Mouse (Mus musculus): Measurements from ENCODE around the gene 1700123O20Rik. TPM values are rescaled to one million over a fixed set of nuclear protein-coding genes. Genes with fewer than 3 reads are reported as not detected.

The 1700123O20Rik gene
- polyA plus RNA-seq, 1 experiment from 2014 or later = 23.7 TPM

GRCm38 (mm10) chr14:54696752-54697151 lies 10.7 kb downstream of the 1700123O20Rik start:
- Histone ChIP-seq H3K4me3 (ENCODE audit: inconsistent target) (no peak overlapping the region), H3K79me2 (ENCODE audit: inconsistent target) (no peaks in the 10 kb centered on the region), H3K36me3 (ENCODE audit: inconsistent target) (no peaks in the 10 kb centered on the region), H3K27ac (no peak overlapping the region)
- 94% methylated on average over 4 of the region's 4 CpGs for WGBS (ENCODE audit: missing documents)

- Histone ChIP-seq H3K36me3 (ENCODE audit: inconsistent target) (no peaks in the 10 kb centered on the region), H3K27ac (no peak within 1 kb of the TSS), H3K4me3 (ENCODE audit: inconsistent target) (no peak within 1 kb of the TSS), H3K79me2 (ENCODE audit: inconsistent target) (no peaks in the 10 kb centered on the region)
- 100% methylated on average over 3 of the region's 4 CpGs for WGBS (ENCODE audit: missing documents)
Measured at GRCm38 (mm10) chr14:54698733-54699132, 12.7 kb downstream of the 1700123O20Rik start, which contains the start of gene Gm29776. Gene Gm29776, minus strand, starts transcription at chr14:54698833.

GRCm38 (mm10) chr14:54699586-54699985 lies 13.6 kb downstream of the 1700123O20Rik start:
- 91% methylated on average over 3 of the region's 3 CpGs for WGBS (ENCODE audit: missing documents)
- H3K36me3 ChIP-seq (ENCODE audit: inconsistent target) = no peaks in the 10 kb centered on the region
- H3K27ac ChIP-seq = no peak overlapping the region
- H3K4me3 ChIP-seq (ENCODE audit: inconsistent target) = no peak overlapping the region
- H3K79me2 ChIP-seq (ENCODE audit: inconsistent target) = no peaks in the 10 kb centered on the region

- WGBS (ENCODE audit: missing documents) = 21% methylated on average over 6 of the region's 6 CpGs
- Histone ChIP-seq H3K36me3 (ENCODE audit: inconsistent target) (no peaks in the 10 kb centered on the region), H3K4me3 (ENCODE audit: inconsistent target) (no peak overlapping the region), H3K27ac (no peak overlapping the region), H3K79me2 (ENCODE audit: inconsistent target) (no peaks in the 10 kb centered on the region)
Measured at GRCm38 (mm10) chr14:54701298-54701697, 15.3 kb downstream of the 1700123O20Rik start.

GRCm38 (mm10) chr14:54703207-54703606 lies 17.2 kb downstream of the 1700123O20Rik start:
- H3K4me3 ChIP-seq (ENCODE audit: inconsistent target) = no peak overlapping the region
- 57% methylated on average over 10 of the region's 10 CpGs for WGBS (ENCODE audit: missing documents)

GRCm38 (mm10) chr14:54705844-54706243 lies 19.8 kb downstream of the 1700123O20Rik start:
- Histone ChIP-seq H3K4me3 (ENCODE audit: inconsistent target) (no peak overlapping the region), H3K36me3 (ENCODE audit: inconsistent target) (no peaks in the 10 kb centered on the region), H3K79me2 (ENCODE audit: inconsistent target) (no peaks in the 10 kb centered on the region), H3K27ac (no peak overlapping the region)
- 15% methylated on average over 5 of the region's 5 CpGs for WGBS (ENCODE audit: missing documents)

More at GRCm38 (mm10) chr14:54703207-54703606, 17.2 kb downstream of the 1700123O20Rik start:
- H3K36me3 ChIP-seq (ENCODE audit: inconsistent target) = no peaks in the 10 kb centered on the region
- no peak overlapping the region for H3K27ac ChIP-seq
- no peaks in the 10 kb centered on the region for H3K79me2 ChIP-seq (ENCODE audit: inconsistent target)

- H3K79me2 ChIP-seq (ENCODE audit: inconsistent target) = no peaks in the 10 kb centered on the region
- no peaks in the 10 kb centered on the region for H3K36me3 ChIP-seq (ENCODE audit: inconsistent target)
- no peak overlapping the region for H3K27ac ChIP-seq
- no peak overlapping the region for H3K4me3 ChIP-seq (ENCODE audit: inconsistent target)
- WGBS (ENCODE audit: missing documents) = 67% methylated on average over 15 of the region's 17 CpGs
Measured at GRCm38 (mm10) chr14:54706589-54707320, 20.7 kb downstream of the 1700123O20Rik start.

- no peaks in the 10 kb centered on the region for H3K36me3 ChIP-seq (ENCODE audit: inconsistent target)
- no peak overlapping the region for H3K4me3 ChIP-seq (ENCODE audit: inconsistent target)
- no peak overlapping the region for H3K27ac ChIP-seq
- no peaks in the 10 kb centered on the region for H3K79me2 ChIP-seq (ENCODE audit: inconsistent target)
- WGBS (ENCODE audit: missing documents) = 96% methylated on average over 9 of the region's 9 CpGs
Measured at GRCm38 (mm10) chr14:54709054-54709453, 23.0 kb downstream of the 1700123O20Rik start.

- Histone ChIP-seq H3K79me2 (ENCODE audit: inconsistent target) (no peaks in the 10 kb centered on the region), H3K4me3 (ENCODE audit: inconsistent target) (no peak within 1 kb of the TSS), H3K36me3 (ENCODE audit: inconsistent target) (no peaks in the 10 kb centered on the region), H3K27ac (peak within 1 kb of the TSS; percentile 61)
- WGBS (ENCODE audit: missing documents) = 47% methylated on average over 5 of the region's 7 CpGs
Measured at GRCm38 (mm10) chr14:54712074-54712473, 26.1 kb downstream of the 1700123O20Rik start, which contains the start of gene Cebpe. Gene Cebpe, minus strand, starts transcription at chr14:54712174.

- no peaks in the 10 kb centered on the region for H3K79me2 ChIP-seq (ENCODE audit: inconsistent target)
- 11% methylated on average over 8 of the region's 8 CpGs for WGBS (ENCODE audit: missing documents)
- H3K4me3 ChIP-seq (ENCODE audit: inconsistent target) = no peak overlapping the region
- no peaks in the 10 kb centered on the region for H3K36me3 ChIP-seq (ENCODE audit: inconsistent target)
- H3K27ac ChIP-seq = peak overlapping the region; percentile 61
Measured at GRCm38 (mm10) chr14:54712861-54713260, 26.8 kb downstream of the 1700123O20Rik start.

GRCm38 (mm10) chr14:54714121-54714520 lies 28.1 kb downstream of the 1700123O20Rik start:
- no peak overlapping the region for H3K27ac ChIP-seq
- WGBS (ENCODE audit: missing documents) = 3% methylated on average over 13 of the region's 13 CpGs
- H3K4me3 ChIP-seq (ENCODE audit: inconsistent target) = peak overlapping the region; percentile 36
- no peaks in the 10 kb centered on the region for H3K36me3 ChIP-seq (ENCODE audit: inconsistent target)
- no peaks in the 10 kb centered on the region for H3K79me2 ChIP-seq (ENCODE audit: inconsistent target)

- Histone ChIP-seq H3K4me3 (ENCODE audit: inconsistent target) (peak overlapping the region; percentile 36), H3K36me3 (ENCODE audit: inconsistent target) (no peaks in the 10 kb centered on the region), H3K27ac (no peak overlapping the region), H3K79me2 (ENCODE audit: inconsistent target) (no peaks in the 10 kb centered on the region)
- 7% methylated on average over 15 of the region's 15 CpGs for WGBS (ENCODE audit: missing documents)
Measured at GRCm38 (mm10) chr14:54714617-54715081, 28.6 kb downstream of the 1700123O20Rik start.

- WGBS (ENCODE audit: missing documents) = 71% methylated on average over 1 of the region's 1 CpGs
- Histone ChIP-seq H3K79me2 (ENCODE audit: inconsistent target) (no peaks in the 10 kb centered on the region), H3K4me3 (ENCODE audit: inconsistent target) (no peak overlapping the region), H3K27ac (no peak overlapping the region), H3K36me3 (ENCODE audit: inconsistent target) (no peaks in the 10 kb centered on the region)
Measured at GRCm38 (mm10) chr14:54715402-54715801, 29.4 kb downstream of the 1700123O20Rik start.

GRCm38 (mm10) chr14:54720041-54720440 lies 34.0 kb downstream of the 1700123O20Rik start:
- 90% methylated on average over 11 of the region's 11 CpGs for WGBS (ENCODE audit: missing documents)
- H3K79me2 ChIP-seq (ENCODE audit: inconsistent target) = no peaks in the 10 kb centered on the region

GRCm38 (mm10) chr14:54720654-54721350 lies 34.8 kb downstream of the 1700123O20Rik start:
- WGBS (ENCODE audit: missing documents) = 93% methylated on average over 7 of the region's 7 CpGs
- no peaks in the 10 kb centered on the region for H3K79me2 ChIP-seq (ENCODE audit: inconsistent target)
- H3K36me3 ChIP-seq (ENCODE audit: inconsistent target) = peaks cover 39% of the 10 kb centered on the region; the same call in 1 of the 2 replicates
- H3K4me3 ChIP-seq (ENCODE audit: inconsistent target) = no peak overlapping the region
- H3K27ac ChIP-seq = no peak overlapping the region

More at GRCm38 (mm10) chr14:54720041-54720440, 34.0 kb downstream of the 1700123O20Rik start:
- Histone ChIP-seq H3K27ac (no peak overlapping the region), H3K36me3 (ENCODE audit: inconsistent target) (peaks cover 35% of the 10 kb centered on the region; the same call in 1 of the 2 replicates), H3K4me3 (ENCODE audit: inconsistent target) (no peak overlapping the region)

Data from macrophage (primary cell).